Mouse (Mus musculus): Measurements from ENCODE around the gene Tceal3. TPM values are rescaled to one million over a fixed set of nuclear protein-coding genes. Genes with fewer than 3 reads are reported as not detected.
"Not testable (repeated sequence)": the region's sequence is repeated elsewhere in the genome, so short reads cannot be mapped to it uniquely, and the experiment has no call there.

Gene Tceal3
- polyA plus RNA-seq, 1 experiment from 2014 or later = 29.2 TPM

DNA sequence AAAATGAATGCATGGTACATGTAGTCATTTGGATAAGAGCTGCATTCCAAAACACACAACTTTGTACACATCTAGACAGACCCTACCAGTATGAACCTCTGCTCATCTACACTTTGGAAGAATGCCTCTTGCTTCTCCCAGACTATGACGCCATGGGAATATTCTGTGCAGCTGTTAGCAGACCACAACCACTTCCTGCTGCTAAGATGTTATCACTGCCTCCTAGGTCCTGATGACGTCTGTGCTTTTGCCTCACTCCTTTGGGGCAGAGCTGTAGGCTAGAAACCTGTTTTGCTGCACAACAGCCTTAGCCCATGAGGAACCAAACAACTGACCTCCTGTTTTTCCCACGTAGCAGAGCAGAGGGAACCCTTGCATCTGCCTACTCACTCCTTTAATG lies 25.2 kb downstream of the Tceal3 start:
- 60% methylated on average over 3 of the region's 3 CpGs for WGBS
- not testable (repeated sequence) for DNase-seq (ENCODE audit: low spot score); H3K9me3 ChIP-seq (replicated peaks; ENCODE audit: control insufficient read depth, low read length); H3K36me3 ChIP-seq (ENCODE audit: control insufficient read depth, insufficient read depth, low read length); ATAC-seq; H3K27me3 ChIP-seq (replicated peaks; ENCODE audit: control insufficient read depth, insufficient read depth, low read length); H3K9ac ChIP-seq (ENCODE audit: low read length); H3K4me3 ChIP-seq (ENCODE audit: low read depth, low read length); H3K4me1 ChIP-seq (ENCODE audit: control insufficient read depth, insufficient read depth, low read length); H3K27ac ChIP-seq (ENCODE audit: low read depth, low read length); H3K4me2 ChIP-seq (ENCODE audit: low read length)

DNA sequence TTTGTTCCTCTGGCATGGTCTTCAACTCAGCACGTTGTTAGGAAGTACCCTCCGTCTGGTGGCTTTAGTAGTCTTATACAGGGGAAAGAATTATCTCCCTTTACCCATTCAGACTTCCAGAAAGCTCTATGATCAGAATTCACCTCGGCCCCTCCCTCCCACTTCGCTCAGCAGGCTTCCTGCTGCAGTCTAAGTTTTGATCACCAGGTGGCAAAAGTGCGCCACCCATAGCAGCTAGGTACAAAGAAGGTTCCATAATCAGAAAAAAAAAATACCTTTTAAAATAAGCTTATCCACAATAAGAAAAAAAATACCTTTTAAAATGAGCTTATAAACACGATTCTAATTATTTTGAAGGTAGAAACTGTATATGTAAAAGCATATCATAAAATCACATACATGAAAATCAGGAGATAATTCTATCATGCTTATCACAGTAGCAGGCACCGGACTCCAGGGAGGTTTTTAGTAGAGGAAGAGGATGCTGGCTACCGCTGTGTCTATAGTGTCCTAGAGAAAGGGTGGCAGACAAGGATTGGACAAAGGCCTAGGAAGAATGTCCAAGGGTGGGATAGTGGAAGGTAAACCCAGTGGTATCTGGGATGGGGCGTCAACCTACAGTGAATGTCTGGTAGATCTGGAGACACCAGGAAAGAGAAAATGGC lies 34.4 kb downstream of the Tceal3 start:
- Histone ChIP-seq H3K4me3 (ENCODE audit: low read depth, low read length) (no peak overlapping the region), H3K27me3 (replicated peaks; ENCODE audit: control insufficient read depth, insufficient read depth, low read length) (no peaks in the 10 kb centered on the region), H3K9ac (ENCODE audit: low read length) (no peak overlapping the region), H3K4me2 (ENCODE audit: low read length) (no peak overlapping the region), H3K27ac (ENCODE audit: low read depth, low read length) (no peak overlapping the region), H3K36me3 (ENCODE audit: control insufficient read depth, insufficient read depth, low read length) (no peaks in the 10 kb centered on the region), H3K9me3 (replicated peaks; ENCODE audit: control insufficient read depth, low read length) (no peaks in the 10 kb centered on the region), H3K4me1 (ENCODE audit: control insufficient read depth, insufficient read depth, low read length) (no peaks in the 10 kb centered on the region)
- no peak for ATAC-seq
- peak; percentile 52 for DNase-seq (ENCODE audit: low spot score)
- 53% methylated on average over 9 of the region's 9 CpGs for whole genome bisulfite sequencing

GRCm38 (mm10) chrX:136625959-136626358 lies 35.3 kb downstream of the Tceal3 start:
- Histone ChIP-seq H3K27ac (ENCODE audit: low read depth, low read length) (no peak overlapping the region), H3K4me1 (ENCODE audit: control insufficient read depth, insufficient read depth, low read length) (no peaks in the 10 kb centered on the region), H3K27me3 (replicated peaks; ENCODE audit: control insufficient read depth, insufficient read depth, low read length) (no peaks in the 10 kb centered on the region), H3K9ac (ENCODE audit: low read length) (no peak overlapping the region), H3K4me2 (ENCODE audit: low read length) (no peak overlapping the region), H3K9me3 (replicated peaks; ENCODE audit: control insufficient read depth, low read length) (no peaks in the 10 kb centered on the region), H3K4me3 (ENCODE audit: low read depth, low read length) (no peak overlapping the region), H3K36me3 (ENCODE audit: control insufficient read depth, insufficient read depth, low read length) (no peaks in the 10 kb centered on the region)
- WGBS = 75% methylated on average over 4 of the region's 4 CpGs
- DNase-seq (ENCODE audit: low spot score) = no peak
- ATAC-seq = no peak

DNA sequence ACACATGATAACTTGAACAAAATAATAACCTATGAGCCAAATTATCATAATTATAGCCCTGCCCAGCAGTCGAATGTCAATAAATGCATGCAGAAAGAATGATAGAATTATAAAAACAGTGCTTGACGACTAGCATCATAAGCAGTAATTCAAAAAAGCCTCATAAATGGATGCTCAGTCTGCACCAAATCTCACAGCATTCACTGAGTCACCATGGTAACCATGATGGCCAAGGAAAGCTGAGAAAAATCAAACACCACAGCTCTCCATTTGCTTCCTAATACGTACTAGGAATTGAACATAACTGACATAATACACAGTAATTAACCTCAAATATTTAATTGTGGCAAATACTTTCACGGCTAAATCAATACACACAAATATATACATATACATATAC lies 44.5 kb downstream of the Tceal3 start:
- H3K4me1 ChIP-seq (ENCODE audit: control insufficient read depth, insufficient read depth, low read length) = no peaks in the 10 kb centered on the region
- no peak overlapping the region for H3K9ac ChIP-seq (ENCODE audit: low read length)
- DNase-seq (ENCODE audit: low spot score) (peak; percentile 54), ATAC-seq (0 out of 2 replicates have a peak, but pooled peaks have one; percentile 58)
- no peak overlapping the region for H3K4me3 ChIP-seq (ENCODE audit: low read depth, low read length)
- WGBS = 65% methylated on average over 4 of the region's 4 CpGs
- no peaks in the 10 kb centered on the region for H3K36me3 ChIP-seq (ENCODE audit: control insufficient read depth, insufficient read depth, low read length)
- H3K4me2 ChIP-seq (ENCODE audit: low read length) = no peak overlapping the region
- H3K9me3 ChIP-seq (replicated peaks; ENCODE audit: control insufficient read depth, low read length) = no peaks in the 10 kb centered on the region
- H3K27ac ChIP-seq (ENCODE audit: low read depth, low read length) = no peak overlapping the region
- H3K27me3 ChIP-seq (replicated peaks; ENCODE audit: control insufficient read depth, insufficient read depth, low read length) = no peaks in the 10 kb centered on the region

DNA sequence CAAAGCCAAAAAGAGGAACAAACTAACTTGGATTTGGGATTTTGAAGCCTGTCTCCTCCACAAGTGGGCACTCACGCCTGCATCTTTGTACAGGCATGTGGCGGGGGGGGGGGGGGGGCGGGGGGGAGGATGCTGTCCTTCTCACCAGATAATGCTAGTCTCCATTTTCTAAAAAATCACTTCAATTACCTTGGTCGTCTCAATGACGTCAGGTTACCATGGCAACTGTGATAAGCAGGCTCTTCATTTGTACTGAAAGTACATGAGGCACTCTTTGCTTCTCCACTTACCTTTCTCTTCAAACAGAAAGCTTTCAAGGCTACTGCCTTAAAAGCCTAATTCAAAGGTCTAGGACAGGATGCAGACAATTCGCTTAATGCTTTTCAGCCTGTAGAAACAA lies 49.1 kb downstream of the Tceal3 start:
- Histone ChIP-seq H3K4me3 (ENCODE audit: low read depth, low read length) (no peak overlapping the region), H3K4me2 (ENCODE audit: low read length) (no peak overlapping the region), H3K9ac (ENCODE audit: low read length) (no peak overlapping the region), H3K27ac (ENCODE audit: low read depth, low read length) (no peak overlapping the region), H3K4me1 (ENCODE audit: control insufficient read depth, insufficient read depth, low read length) (no peaks in the 10 kb centered on the region), H3K36me3 (ENCODE audit: control insufficient read depth, insufficient read depth, low read length) (no peaks in the 10 kb centered on the region), H3K9me3 (replicated peaks; ENCODE audit: control insufficient read depth, low read length) (no peaks in the 10 kb centered on the region), H3K27me3 (replicated peaks; ENCODE audit: control insufficient read depth, insufficient read depth, low read length) (no peaks in the 10 kb centered on the region)
- WGBS = 29% methylated on average over 6 of the region's 6 CpGs
- DNase-seq (ENCODE audit: low spot score) (peak; percentile 78), ATAC-seq (peak; percentile 73)

DNA sequence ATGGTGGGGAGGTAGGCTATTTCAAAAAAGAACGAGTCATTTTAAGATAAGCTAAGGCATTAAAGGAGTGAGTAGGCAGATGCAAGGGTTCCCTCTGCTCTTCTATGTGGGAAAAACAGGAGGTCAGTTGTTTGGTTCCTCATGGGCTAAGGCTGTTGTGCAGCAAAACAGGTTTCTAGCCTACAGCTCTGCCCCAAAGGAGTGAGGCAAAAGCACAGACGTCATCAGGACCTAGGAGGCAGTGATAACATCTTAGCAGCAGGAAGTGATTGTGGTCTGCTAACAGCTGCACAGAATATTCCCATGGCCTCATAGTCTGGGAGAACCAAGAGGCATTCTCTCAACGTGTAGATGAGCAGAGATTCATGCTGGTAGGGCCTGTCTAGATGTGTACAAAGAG lies 55.2 kb downstream of the Tceal3 start:
- H3K4me3 ChIP-seq (ENCODE audit: low read depth, low read length); H3K4me1 ChIP-seq (ENCODE audit: control insufficient read depth, insufficient read depth, low read length); H3K9me3 ChIP-seq (replicated peaks; ENCODE audit: control insufficient read depth, low read length); H3K9ac ChIP-seq (ENCODE audit: low read length); DNase-seq (ENCODE audit: low spot score); H3K27me3 ChIP-seq (replicated peaks; ENCODE audit: control insufficient read depth, insufficient read depth, low read length); H3K36me3 ChIP-seq (ENCODE audit: control insufficient read depth, insufficient read depth, low read length); ATAC-seq; H3K27ac ChIP-seq (ENCODE audit: low read depth, low read length); H3K4me2 ChIP-seq (ENCODE audit: low read length): not testable (repeated sequence)
- WGBS = 46% methylated on average over 2 of the region's 3 CpGs

DNA sequence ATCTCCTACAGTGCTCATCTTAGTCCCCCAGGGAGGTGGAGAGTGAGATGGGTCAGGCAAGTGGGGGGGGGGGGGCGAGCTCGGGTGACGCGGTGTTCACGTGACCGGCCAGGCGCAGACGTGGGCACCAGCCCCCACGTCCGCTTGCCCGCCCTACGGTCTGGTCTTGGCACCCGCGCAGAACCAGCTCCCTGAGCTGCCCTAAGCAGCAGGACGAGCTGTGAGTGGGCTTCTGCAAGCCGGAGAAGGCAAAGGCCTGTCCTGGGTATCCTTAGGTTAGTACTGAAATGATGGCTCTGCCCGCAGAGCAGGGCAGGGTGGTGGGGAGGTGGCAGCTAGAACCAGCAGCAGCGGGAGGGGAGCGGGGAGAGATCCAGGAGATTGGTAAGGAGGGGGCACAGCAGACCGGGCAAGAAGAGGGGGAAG lies 75.7 kb downstream of the Tceal3 start:
- Histone ChIP-seq H3K4me1 (ENCODE audit: control insufficient read depth, insufficient read depth, low read length) (no peaks in the 10 kb centered on the region), H3K36me3 (ENCODE audit: control insufficient read depth, insufficient read depth, low read length) (no peaks in the 10 kb centered on the region), H3K4me2 (ENCODE audit: low read length) (peak overlapping the region; percentile 61), H3K9ac (ENCODE audit: low read length) (peak overlapping the region; percentile 65), H3K4me3 (ENCODE audit: low read depth, low read length) (peak overlapping the region; percentile 44), H3K27me3 (replicated peaks; ENCODE audit: control insufficient read depth, insufficient read depth, low read length) (no peaks in the 10 kb centered on the region), H3K27ac (ENCODE audit: low read depth, low read length) (no peak overlapping the region), H3K9me3 (replicated peaks; ENCODE audit: control insufficient read depth, low read length) (no peaks in the 10 kb centered on the region)
- WGBS = 42% methylated on average over 19 of the region's 20 CpGs
- peak; percentile 39 for DNase-seq (ENCODE audit: low spot score)
- ATAC-seq = peak; percentile 92

- peak overlapping the region; percentile 44 for H3K4me3 ChIP-seq (ENCODE audit: low read depth, low read length)
- H3K27me3 ChIP-seq (replicated peaks; ENCODE audit: control insufficient read depth, insufficient read depth, low read length); H3K9me3 ChIP-seq (replicated peaks; ENCODE audit: control insufficient read depth, low read length); H3K4me1 ChIP-seq (ENCODE audit: control insufficient read depth, insufficient read depth, low read length); H3K27ac ChIP-seq (ENCODE audit: low read depth, low read length); H3K36me3 ChIP-seq (ENCODE audit: control insufficient read depth, insufficient read depth, low read length): not testable (repeated sequence)
- ATAC-seq (peak; percentile 84), DNase-seq (ENCODE audit: low spot score) (peak; percentile 23)
- H3K4me2 ChIP-seq (ENCODE audit: low read length) = peak overlapping the region; percentile 61
- peak overlapping the region; percentile 65 for H3K9ac ChIP-seq (ENCODE audit: low read length)
- 36% methylated on average over 20 of the region's 24 CpGs for WGBS
These were observed 76.3 kb downstream of the Tceal3 start for GRCm38 (mm10) chrX:136666762-136667464.

DNA sequence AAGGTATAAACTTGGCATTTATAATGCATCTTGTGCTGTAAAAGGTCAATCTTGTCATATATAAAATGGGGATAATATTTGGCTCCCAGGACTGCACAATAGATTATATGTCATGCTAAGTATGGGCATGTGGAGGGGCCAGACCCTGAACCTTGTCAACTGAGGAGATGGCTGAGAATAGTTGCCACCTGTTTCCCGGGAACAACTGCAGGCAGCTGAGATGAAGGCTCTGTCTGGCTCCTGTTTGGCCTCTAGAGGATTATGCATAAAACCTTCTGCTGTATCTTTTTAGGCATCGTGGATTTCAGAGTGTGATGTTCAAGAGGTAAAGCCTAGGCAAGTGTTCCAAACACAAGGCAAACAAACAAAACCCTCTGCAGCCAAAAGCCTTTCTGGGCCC lies 78.2 kb downstream of the Tceal3 start:
- Histone ChIP-seq H3K9me3 (replicated peaks; ENCODE audit: control insufficient read depth, low read length) (no peaks in the 10 kb centered on the region), H3K36me3 (ENCODE audit: control insufficient read depth, insufficient read depth, low read length) (no peaks in the 10 kb centered on the region), H3K4me2 (ENCODE audit: low read length) (no peak overlapping the region), H3K4me1 (ENCODE audit: control insufficient read depth, insufficient read depth, low read length) (no peaks in the 10 kb centered on the region), H3K9ac (ENCODE audit: low read length) (no peak overlapping the region), H3K27me3 (replicated peaks; ENCODE audit: control insufficient read depth, insufficient read depth, low read length) (no peaks in the 10 kb centered on the region), H3K27ac (ENCODE audit: low read depth, low read length) (no peak overlapping the region), H3K4me3 (ENCODE audit: low read depth, low read length) (no peak overlapping the region)
- ATAC-seq (no peak), DNase-seq (ENCODE audit: low spot score) (no peak)
- 80% methylated on average over 2 of the region's 2 CpGs for WGBS
